Mouse (Mus musculus) stomach, embryonic 16.5 days (tissue): Measurements from ENCODE around the gene Gja5. TPM values are rescaled to one million over a fixed set of nuclear protein-coding genes. Genes with fewer than 3 reads are reported as not detected.

ENCODE experiments used
- ATAC-seq: fragments of 200-750 bp; cut with Nextera tagmentation; 2 replicates; pipeline ENCODE4 v1.8.0; 2017; ENCODE audit warnings: moderate number of reproducible peaks, moderate TSS enrichment; ENCODE audit not compliant: insufficient read depth, low FRiP score
- H3K27ac ChIP-seq: fragments of 300-500 bp; sonication (generic); 2 replicates; pipeline ENCODE4 v1.5.1; 2014; ENCODE audit warnings: low read length
- H3K27me3 ChIP-seq: fragments of 300-500 bp; sonication (generic); 2 replicates; pipeline ENCODE4 v1.6.1; 2014; ENCODE audit warnings: low read length, control low read depth, mixed read lengths; ENCODE audit not compliant: control insufficient read depth, insufficient read depth
- H3K36me3 ChIP-seq: fragments of 300-500 bp; sonication (generic); 2 replicates; pipeline ENCODE4 v1.6.1; 2014; ENCODE audit warnings: low read length; ENCODE audit not compliant: control insufficient read depth, insufficient read depth
- H3K4me1 ChIP-seq: fragments of 300-500 bp; sonication (generic); 2 replicates; pipeline ENCODE4 v1.6.1; 2014; ENCODE audit warnings: low read length, control low read depth, mixed read lengths; ENCODE audit not compliant: control insufficient read depth, insufficient read depth
- H3K4me2 ChIP-seq: fragments of 300-500 bp; sonication (generic); 2 replicates; pipeline ENCODE4 v1.6.1; 2014; ENCODE audit warnings: low read depth, low read length, mixed read lengths
- H3K4me3 ChIP-seq: fragments of 300-500 bp; sonication (generic); replicated peaks from 2 replicates; pipeline ENCODE4 v1.5.1; 2014; ENCODE audit warnings: mild to moderate bottlenecking, low read length
- H3K9ac ChIP-seq: fragments of 300-500 bp; sonication (generic); 2 replicates; pipeline ENCODE4 v1.6.1; 2014; ENCODE audit warnings: low read length
- H3K9me3 ChIP-seq: fragments of 300-500 bp; sonication (generic); replicated peaks from 2 replicates; pipeline ENCODE4 v1.6.1; 2016; ENCODE audit warnings: low read length, control low read depth; ENCODE audit not compliant: control insufficient read depth
- WGBS: fragments of 180-500 bp; shearing (Covaris S2); extraction: QIAGEN DNeasy Blood & Tissue Kit; methylation state at CpG from one replicate; pipeline ENCODE4 v1.1.7; 2014; 5-methylcytosine and 5-hydroxymethylcytosine counted together
- polyA plus RNA-seq: library from polyadenylated mRNA; unstranded; fragments of >200 nt; fragmentation: Nextera tagmentation; extraction: Ambion mirVana; gene quantifications from 2 replicates; pipeline ENCODE4 v1.2.1, GENCODE M21; 2015

Gja5 gene
- polyA plus RNA-seq, 1 experiment from 2014 or later: 12.5 TPM

DNA sequence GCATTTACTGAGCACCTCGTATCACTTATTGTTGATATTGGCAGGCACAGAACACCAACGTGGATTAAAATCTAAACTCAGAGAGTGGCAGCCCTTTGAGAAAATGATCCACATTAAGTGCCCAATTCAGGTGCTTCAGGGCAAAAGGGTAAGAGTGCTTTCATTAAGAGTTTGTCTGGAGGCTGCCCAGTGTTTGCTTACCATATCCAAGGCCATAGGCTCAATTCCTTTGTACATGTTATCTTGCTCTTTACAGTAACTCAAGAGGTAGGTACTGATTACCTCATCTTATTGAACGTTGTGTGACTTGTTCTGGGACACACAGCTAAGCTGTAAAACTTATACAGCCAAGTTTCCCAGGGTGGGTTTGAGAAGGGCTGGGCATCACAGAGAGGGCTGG is 77.3 kb downstream of the Gja5 start:
- no peaks in the 10 kb centered on the region for H3K4me1 ChIP-seq
- no peak overlapping the region for H3K4me2 ChIP-seq
- H3K27ac ChIP-seq: no peak overlapping the region
- H3K9ac ChIP-seq: no peak overlapping the region
- H3K4me3 ChIP-seq: no peak overlapping the region
- H3K36me3 ChIP-seq: no peaks in the 10 kb centered on the region
- H3K9me3 ChIP-seq: no peaks in the 10 kb centered on the region
- ATAC-seq: peak; percentile 71; the same call in 1 of the 2 replicates
- WGBS: 48% methylated on average over 3 of the region's 3 CpGs
- no peaks in the 10 kb centered on the region for H3K27me3 ChIP-seq

DNA sequence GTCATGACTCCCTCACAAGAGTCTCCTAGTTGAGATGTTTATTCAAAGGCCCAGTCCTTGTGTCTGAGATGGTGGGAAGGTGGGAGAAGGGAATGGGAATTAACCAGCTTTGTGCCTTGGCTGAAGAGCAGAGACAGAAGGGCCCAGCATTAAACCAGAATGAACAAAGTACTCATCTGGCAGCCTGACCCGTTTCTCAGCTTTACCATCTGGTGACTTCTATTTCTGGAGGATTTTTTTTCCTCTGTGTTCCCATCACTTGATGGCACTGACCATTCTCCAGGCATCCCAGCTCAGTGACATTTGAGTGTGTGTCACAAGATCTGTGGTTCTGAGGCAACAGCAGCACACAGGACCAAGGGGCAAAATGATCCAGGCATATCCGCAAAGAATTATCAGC is 78.2 kb downstream of the Gja5 start:
- H3K27ac ChIP-seq: no peak overlapping the region
- H3K4me2 ChIP-seq: no peak overlapping the region
- no peak overlapping the region for H3K4me3 ChIP-seq
- no peaks in the 10 kb centered on the region for H3K4me1 ChIP-seq
- H3K36me3 ChIP-seq: no peaks in the 10 kb centered on the region
- H3K27me3 ChIP-seq: no peaks in the 10 kb centered on the region
- H3K9me3 ChIP-seq: no peaks in the 10 kb centered on the region
- H3K9ac ChIP-seq: no peak overlapping the region
- no peak for ATAC-seq
- 87% methylated on average over 2 of the region's 2 CpGs for WGBS

DNA sequence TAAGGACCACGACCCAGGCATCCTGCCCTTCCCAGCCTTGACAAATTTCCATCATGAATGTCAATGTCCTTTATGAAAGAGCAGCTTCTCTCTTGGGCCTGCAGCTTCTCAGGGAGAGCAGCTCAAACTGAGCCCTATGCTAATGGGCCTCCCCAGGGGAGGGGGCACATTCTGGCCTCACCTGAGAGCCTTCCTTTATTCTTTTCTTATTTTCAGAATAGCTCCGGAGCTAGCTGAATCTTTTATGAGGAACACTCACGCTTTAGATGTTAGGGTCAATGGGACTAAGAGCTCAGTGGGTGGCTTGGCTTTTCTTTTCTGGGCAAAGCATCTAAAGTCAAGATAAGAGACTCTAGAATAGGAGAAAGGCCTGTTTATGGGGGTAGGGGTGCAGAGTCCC is 88.0 kb downstream of the Gja5 start:
- Histone ChIP-seq H3K4me2 (no peak overlapping the region), H3K27ac (no peak overlapping the region), H3K9ac (no peak overlapping the region), H3K27me3 (no peaks in the 10 kb centered on the region), H3K4me1 (no peaks in the 10 kb centered on the region), H3K36me3 (no peaks in the 10 kb centered on the region), H3K9me3 (no peaks in the 10 kb centered on the region), H3K4me3 (no peak overlapping the region)
- no peak for ATAC-seq
- WGBS: 61% methylated on average over 3 of the region's 3 CpGs

- H3K4me2 ChIP-seq: no peak overlapping the region
- H3K27me3 ChIP-seq: no peaks in the 10 kb centered on the region
- H3K36me3 ChIP-seq: no peaks in the 10 kb centered on the region
- 31% methylated on average over 6 of the region's 6 CpGs for WGBS
- ATAC-seq: no peak
- no peak overlapping the region for H3K9ac ChIP-seq
- H3K4me1 ChIP-seq: no peaks in the 10 kb centered on the region
- H3K9me3 ChIP-seq: no peaks in the 10 kb centered on the region
- no peak overlapping the region for H3K4me3 ChIP-seq
- no peak overlapping the region for H3K27ac ChIP-seq
These were observed 93.3 kb downstream of the Gja5 start for GRCm38 (mm10) chr3:96997770-96998169.

DNA sequence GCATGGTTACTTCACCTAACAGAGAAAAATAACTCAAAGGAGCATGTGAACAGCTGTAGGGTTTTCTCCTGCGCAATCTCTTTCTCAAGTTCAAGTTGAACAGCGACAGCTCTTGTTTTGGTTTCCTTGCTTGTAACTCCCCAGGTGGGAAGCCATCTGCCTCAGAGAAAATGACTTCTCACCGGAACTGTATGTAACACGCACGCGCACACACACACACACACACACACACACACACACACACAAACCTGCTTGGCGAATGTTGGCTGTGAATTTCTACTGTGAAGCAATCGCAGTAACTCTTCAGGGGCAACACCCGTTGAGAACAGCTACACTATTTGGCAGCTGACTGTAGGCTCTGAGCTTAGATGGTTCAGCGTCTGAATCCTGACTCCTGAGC is 98.6 kb downstream of the Gja5 start:
- ATAC-seq: no peak
- Histone ChIP-seq H3K27me3 (no peaks in the 10 kb centered on the region), H3K36me3 (no peaks in the 10 kb centered on the region), H3K9me3 (no peaks in the 10 kb centered on the region), H3K4me1 (no peaks in the 10 kb centered on the region), H3K4me3 (no peak overlapping the region), H3K4me2 (no peak overlapping the region), H3K27ac (no peak overlapping the region), H3K9ac (no peak overlapping the region)
- WGBS: 91% methylated on average over 10 of the region's 10 CpGs

- ATAC-seq: no peak
These were observed 100.0 kb downstream of the Gja5 start for GRCm38 (mm10) chr3:97004509-97004908.

GRCm38 (mm10) chr3:97007010-97007448 is 102.5 kb downstream of the Gja5 start:
- no peaks in the 10 kb centered on the region for H3K4me1 ChIP-seq
- H3K4me2 ChIP-seq: no peak overlapping the region
- no peaks in the 10 kb centered on the region for H3K9me3 ChIP-seq
- no peak overlapping the region for H3K4me3 ChIP-seq
- 59% methylated on average over 3 of the region's 3 CpGs for WGBS
- no peaks in the 10 kb centered on the region for H3K36me3 ChIP-seq
- H3K27me3 ChIP-seq: no peaks in the 10 kb centered on the region
- H3K27ac ChIP-seq: no peak overlapping the region
- H3K9ac ChIP-seq: no peak overlapping the region
- ATAC-seq: no peak

More at GRCm38 (mm10) chr3:97004509-97004908, 100.0 kb downstream of the Gja5 start:
- Histone ChIP-seq H3K27ac (no peak overlapping the region), H3K4me2 (no peak overlapping the region), H3K36me3 (no peaks in the 10 kb centered on the region), H3K9ac (no peak overlapping the region), H3K4me3 (no peak overlapping the region), H3K4me1 (no peaks in the 10 kb centered on the region), H3K9me3 (no peaks in the 10 kb centered on the region), H3K27me3 (no peaks in the 10 kb centered on the region)
- WGBS: 76% methylated on average over 4 of the region's 4 CpGs

DNA sequence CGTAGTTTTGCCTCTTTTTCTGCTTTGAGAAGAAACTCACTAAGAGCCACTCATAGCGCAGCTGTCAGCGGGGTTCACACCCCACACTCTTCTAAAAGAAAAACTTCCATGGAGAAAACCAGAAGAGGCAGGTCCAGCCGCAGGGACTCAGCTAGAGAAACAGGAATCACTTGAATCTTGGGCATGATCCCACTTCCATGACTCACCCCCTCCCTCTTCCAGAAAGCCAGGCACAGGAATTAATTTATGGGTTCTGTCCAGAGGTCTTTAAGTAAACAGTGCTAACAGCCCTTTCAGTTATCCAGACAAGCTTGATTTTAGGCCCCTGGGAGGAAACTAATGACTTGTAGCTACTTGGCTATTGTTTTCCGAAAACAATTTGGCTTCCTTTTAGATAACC is 120.7 kb downstream of the Gja5 start:
- Histone ChIP-seq H3K4me2 (no peak overlapping the region), H3K36me3 (no peaks in the 10 kb centered on the region), H3K27me3 (no peaks in the 10 kb centered on the region), H3K9ac (0 out of 2 replicates have a peak overlapping the region, but pooled peaks have one; percentile 33), H3K4me3 (no peak overlapping the region), H3K27ac (no peak overlapping the region), H3K9me3 (no peaks in the 10 kb centered on the region), H3K4me1 (peaks cover 11% of the 10 kb centered on the region; the same call in 1 of the 2 replicates)
- 31% methylated on average over 5 of the region's 5 CpGs for WGBS
- ATAC-seq: peak; percentile 79; the same call in 1 of the 2 replicates

- H3K9me3 ChIP-seq: no peaks in the 10 kb centered on the region
- H3K27me3 ChIP-seq: no peaks in the 10 kb centered on the region
- no peak overlapping the region for H3K27ac ChIP-seq
- H3K9ac ChIP-seq: peak overlapping the region; percentile 17; the same call in 1 of the 2 replicates
- peak overlapping the region; percentile 53 for H3K4me2 ChIP-seq
- 0 out of 2 replicates have a peak, but pooled peaks have one; percentile 17 for ATAC-seq
- H3K36me3 ChIP-seq: no peaks in the 10 kb centered on the region
- peak overlapping the region; percentile 31 for H3K4me3 ChIP-seq
- H3K4me1 ChIP-seq: 0 out of 2 replicates have a peak, but pooled peaks cover 3% of the 10 kb centered on the region
- under 1% methylated on average over 10 of the region's 10 CpGs for WGBS
These were observed 127.6 kb downstream of the Gja5 start for GRCm38 (mm10) chr3:97032053-97032496.
